Mouse (Mus musculus) midbrain, embryonic 16.5 days (tissue): ENCODE results near the gene Jarid2. TPM values are rescaled to one million over a fixed set of nuclear protein-coding genes. Genes with fewer than 3 reads are reported as not detected.
"Not testable (repeated sequence)": the region's sequence is repeated elsewhere in the genome, so short reads cannot be mapped to it uniquely, and the experiment has no call there.

Experiments
- ATAC-seq: fragments of 200-750 bp; cut with Nextera tagmentation; 2 replicates; pipeline ENCODE4 v1.8.0; 2017; ENCODE audit warnings: moderate TSS enrichment
- H3K27ac ChIP-seq: fragments of 300-500 bp; sonication (generic); 2 replicates; pipeline ENCODE4 v1.5.1; 2014; ENCODE audit warnings: mild to moderate bottlenecking, low read length, mixed read lengths
- H3K27me3 ChIP-seq: fragments of 300-500 bp; sonication (generic); 2 replicates; pipeline ENCODE4 v1.6.1; 2014; ENCODE audit warnings: low read depth, low read length, mixed read lengths; ENCODE audit not compliant: control insufficient read depth, insufficient read depth
- H3K36me3 ChIP-seq: fragments of 300-500 bp; sonication (generic); 2 replicates; pipeline ENCODE4 v1.6.1; 2014; ENCODE audit warnings: mild to moderate bottlenecking, low read length, moderate library complexity, mixed read lengths; ENCODE audit not compliant: control insufficient read depth, insufficient read depth
- H3K4me1 ChIP-seq: fragments of 300-500 bp; sonication (generic); 2 replicates; pipeline ENCODE4 v1.6.1; 2014; ENCODE audit warnings: mild to moderate bottlenecking, low read length, mixed read lengths; ENCODE audit not compliant: control insufficient read depth, insufficient read depth
- H3K4me2 ChIP-seq: fragments of 300-500 bp; sonication (generic); 2 replicates; pipeline ENCODE4 v1.6.1; 2014; ENCODE audit warnings: mild to moderate bottlenecking, low read length, mixed read lengths
- H3K4me3 ChIP-seq: fragments of 300-500 bp; sonication (generic); 2 replicates; pipeline ENCODE4 v1.5.1; 2014; ENCODE audit warnings: low read depth, mild to moderate bottlenecking, low read length, moderate library complexity, mixed read lengths
- H3K9ac ChIP-seq: fragments of 300-500 bp; sonication (generic); 2 replicates; pipeline ENCODE4 v1.6.1; 2014; ENCODE audit warnings: low read depth, low read length, mixed read lengths
- H3K9me3 ChIP-seq: fragments of 300-500 bp; sonication (generic); replicated peaks from 2 replicates; pipeline ENCODE4 v1.6.1; 2014; ENCODE audit warnings: mild to moderate bottlenecking, low read length, mixed read lengths; ENCODE audit not compliant: control insufficient read depth, poor library complexity, severe bottlenecking
- WGBS: fragments of 180-500 bp; shearing (Covaris S2); extraction: QIAGEN DNeasy Blood & Tissue Kit; methylation state at CpG from one replicate; pipeline ENCODE4 v1.1.7; 2014; 5-methylcytosine and 5-hydroxymethylcytosine counted together
- polyA plus RNA-seq: library from polyadenylated mRNA; unstranded; fragments of >200 nt; fragmentation: Nextera tagmentation; extraction: Ambion mirVana; gene quantifications from 2 replicates; pipeline ENCODE4 v1.2.1, GENCODE M21; 2015

Gene Jarid2
- polyA plus RNA-seq, 1 experiment from 2014 or later, result 36.6 TPM

DNA sequence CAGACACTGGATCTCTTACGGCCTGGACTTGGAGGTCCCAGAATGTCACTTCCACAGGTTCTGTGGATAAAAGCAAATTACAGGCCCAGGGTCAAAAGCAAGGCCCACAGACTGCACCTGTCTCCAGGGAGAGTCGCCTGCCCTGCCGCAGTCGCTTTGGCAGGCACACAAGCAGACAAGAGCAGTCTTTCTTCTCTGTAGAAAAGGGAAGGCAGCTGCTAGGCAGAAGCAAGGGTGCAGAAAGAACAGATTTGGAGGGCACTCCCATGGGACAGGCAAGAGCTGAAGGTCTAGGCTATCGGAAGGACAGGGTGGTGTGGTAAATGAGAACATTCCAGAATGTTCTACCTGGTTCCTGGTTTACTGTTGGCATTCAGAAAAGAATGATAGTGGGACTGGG, 22.1 kb upstream of the Jarid2 start:
- ATAC-seq, result no peak

GRCm38 (mm10) chr13:44708336-44709017, 20.8 kb upstream of the Jarid2 start:
- Histone ChIP-seq H3K4me3 (no peak overlapping the region), H3K9ac (no peak overlapping the region), H3K4me2 (no peak overlapping the region), H3K27ac (no peak overlapping the region), H3K4me1 (no peaks in the 10 kb centered on the region), H3K36me3 (no peaks in the 10 kb centered on the region), H3K27me3 (no peaks in the 10 kb centered on the region), H3K9me3 (no peaks in the 10 kb centered on the region)
- no peak for ATAC-seq
- whole genome bisulfite sequencing, result 97% methylated on average over 14 of the region's 14 CpGs

More for the DNA sequence above, 22.1 kb upstream of the Jarid2 start:
- no peaks in the 10 kb centered on the region for H3K36me3 ChIP-seq
- 44% methylated on average over 5 of the region's 5 CpGs for WGBS
- no peaks in the 10 kb centered on the region for H3K4me1 ChIP-seq
- H3K9me3 ChIP-seq, result no peaks in the 10 kb centered on the region
- no peak overlapping the region for H3K4me3 ChIP-seq
- no peaks in the 10 kb centered on the region for H3K27me3 ChIP-seq
- no peak overlapping the region for H3K27ac ChIP-seq
- no peak overlapping the region for H3K4me2 ChIP-seq
- no peak overlapping the region for H3K9ac ChIP-seq

DNA sequence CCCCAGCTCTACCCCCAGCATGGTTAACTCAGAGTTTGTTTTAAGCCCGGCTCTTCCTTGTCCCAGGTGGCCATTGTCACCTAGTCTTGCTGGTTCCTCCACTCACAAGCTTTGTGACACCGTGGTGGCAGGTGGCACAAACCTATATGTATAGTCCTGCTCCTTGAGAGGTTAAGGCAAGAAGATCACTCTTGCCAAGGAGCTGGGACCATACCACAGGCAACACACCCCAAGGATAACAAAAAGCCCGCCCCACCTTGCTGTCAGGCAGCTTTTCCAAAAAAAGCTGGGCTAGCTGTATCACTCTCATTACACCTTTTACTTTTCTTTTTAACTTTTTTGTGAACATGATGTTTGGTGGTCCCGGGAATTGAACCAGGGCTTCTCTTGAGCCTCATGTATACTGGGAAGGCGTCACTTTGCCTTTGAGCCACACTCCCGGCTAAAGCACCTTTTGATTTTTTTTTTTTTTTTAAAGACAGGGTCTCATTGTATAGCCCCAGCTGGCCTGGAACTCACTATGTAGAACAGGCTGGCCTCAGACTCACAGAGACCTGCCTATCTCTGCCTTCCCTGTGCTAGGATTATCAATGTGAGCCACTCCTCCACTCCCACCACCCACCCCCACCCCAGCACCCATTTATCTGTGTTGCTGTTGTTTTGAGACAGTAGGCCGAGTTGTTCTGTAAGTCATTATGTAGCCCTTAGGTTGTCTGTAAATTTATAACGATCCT, 19.4 kb upstream of the Jarid2 start:
- Histone ChIP-seq H3K36me3 (no peaks in the 10 kb centered on the region), H3K4me3 (no peak overlapping the region), H3K4me1 (no peaks in the 10 kb centered on the region), H3K9me3 (no peaks in the 10 kb centered on the region), H3K27me3 (no peaks in the 10 kb centered on the region), H3K9ac (no peak overlapping the region), H3K27ac (no peak overlapping the region), H3K4me2 (no peak overlapping the region)
- 72% methylated on average over 8 of the region's 8 CpGs for WGBS
- ATAC-seq, result no peak

GRCm38 (mm10) chr13:44711062-44711461, 18.2 kb upstream of the Jarid2 start:
- Histone ChIP-seq H3K27me3 (no peaks in the 10 kb centered on the region), H3K4me2 (no peak overlapping the region), H3K9me3 (no peaks in the 10 kb centered on the region), H3K4me3 (no peak overlapping the region), H3K9ac (no peak overlapping the region), H3K27ac (no peak overlapping the region), H3K4me1 (no peaks in the 10 kb centered on the region), H3K36me3 (no peaks in the 10 kb centered on the region)
- WGBS, result 77% methylated on average over 5 of the region's 5 CpGs
- ATAC-seq, result no peak

DNA sequence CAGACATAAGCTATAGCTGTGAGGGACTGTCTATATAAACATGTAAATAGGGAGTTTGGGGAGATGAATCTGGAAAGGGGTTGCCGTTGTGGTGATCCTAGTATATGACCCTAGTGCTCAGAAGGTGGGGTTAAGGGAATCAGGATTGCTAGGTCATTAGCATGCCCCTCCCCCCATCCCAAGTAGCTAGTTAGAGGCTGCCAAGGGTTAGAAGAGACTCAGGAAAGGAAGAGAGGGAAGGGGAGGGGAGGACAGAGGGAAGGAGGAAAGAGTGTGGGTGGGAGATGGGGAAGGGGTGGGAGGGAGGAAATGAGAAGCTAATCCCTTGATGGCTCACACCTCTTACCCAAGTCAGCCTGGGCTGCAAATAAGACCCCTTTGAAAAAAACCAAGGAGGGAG, 17.4 kb upstream of the Jarid2 start:
- H3K27me3 ChIP-seq, result no peaks in the 10 kb centered on the region
- no peak overlapping the region for H3K4me2 ChIP-seq
- no peaks in the 10 kb centered on the region for H3K9me3 ChIP-seq
- no peaks in the 10 kb centered on the region for H3K4me1 ChIP-seq
- WGBS, result 43% methylated on average over 1 of the region's 1 CpGs
- H3K9ac ChIP-seq, result no peak overlapping the region
- no peak for ATAC-seq
- H3K36me3 ChIP-seq, result no peaks in the 10 kb centered on the region
- no peak overlapping the region for H3K27ac ChIP-seq
- H3K4me3 ChIP-seq, result no peak overlapping the region

- Histone ChIP-seq H3K9me3 (no peaks in the 10 kb centered on the region), H3K27ac (no peak overlapping the region), H3K4me3 (no peak overlapping the region), H3K9ac (no peak overlapping the region), H3K4me1 (no peaks in the 10 kb centered on the region), H3K27me3 (no peaks in the 10 kb centered on the region), H3K36me3 (no peaks in the 10 kb centered on the region), H3K4me2 (peak overlapping the region; percentile 10; the same call in 1 of the 2 replicates)
- ATAC-seq, result no peak
- 21% methylated on average over 10 of the region's 10 CpGs for WGBS
These were observed 13.9 kb upstream of the Jarid2 start for GRCm38 (mm10) chr13:44715187-44715885.

DNA sequence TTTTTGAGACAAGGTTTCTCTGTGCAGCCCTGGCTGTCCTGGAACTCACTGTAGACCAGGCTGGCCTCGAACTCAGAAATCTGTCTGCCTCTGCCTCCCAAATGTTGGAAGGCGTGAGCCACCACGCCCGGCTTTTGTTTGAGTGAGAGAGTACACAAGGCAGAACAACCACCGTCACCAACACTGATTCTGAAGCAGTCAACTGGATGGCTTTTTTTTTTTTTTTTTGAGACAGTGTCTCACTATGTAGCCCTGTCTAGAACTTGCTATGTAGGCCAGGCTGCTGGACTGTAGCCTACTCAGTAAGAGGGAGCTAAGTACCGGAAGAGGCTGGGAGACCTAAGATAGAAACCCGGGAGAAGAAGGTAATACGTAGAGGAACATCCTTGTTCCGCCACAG, 11.4 kb upstream of the Jarid2 start:
- no peak for ATAC-seq
- Histone ChIP-seq H3K4me1 (no peaks in the 10 kb centered on the region), H3K9me3 (no peaks in the 10 kb centered on the region), H3K4me3 (no peak overlapping the region), H3K9ac (no peak overlapping the region), H3K36me3 (no peaks in the 10 kb centered on the region), H3K4me2 (no peak overlapping the region), H3K27me3 (no peaks in the 10 kb centered on the region), H3K27ac (no peak overlapping the region)
- WGBS, result 96% methylated on average over 9 of the region's 9 CpGs

DNA sequence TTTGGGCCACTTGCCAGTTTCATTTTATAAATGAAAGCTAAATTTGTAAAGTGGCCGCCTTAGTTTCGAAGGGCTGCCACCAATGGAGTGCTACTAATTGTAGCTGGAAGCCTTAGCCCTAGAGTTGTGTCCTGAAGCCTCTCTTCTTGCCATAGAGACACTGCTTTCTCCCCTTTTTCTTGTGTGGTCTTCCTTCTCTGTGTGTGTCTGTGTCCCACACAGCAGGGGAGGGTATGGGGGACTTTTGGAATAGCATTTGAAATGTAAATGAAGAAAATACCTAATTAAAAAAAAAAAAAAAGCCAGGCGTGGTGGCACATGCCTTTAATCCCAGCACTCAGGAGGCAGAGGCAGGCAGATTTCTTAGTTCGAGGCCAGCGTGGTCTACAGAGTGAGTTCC, 10.8 kb upstream of the Jarid2 start:
- WGBS, result 92% methylated on average over 5 of the region's 5 CpGs
- not testable (repeated sequence) for H3K27ac ChIP-seq, H3K4me3 ChIP-seq, H3K36me3 ChIP-seq, H3K27me3 ChIP-seq, H3K9ac ChIP-seq, H3K4me2 ChIP-seq, H3K9me3 ChIP-seq, H3K4me1 ChIP-seq, ATAC-seq

DNA sequence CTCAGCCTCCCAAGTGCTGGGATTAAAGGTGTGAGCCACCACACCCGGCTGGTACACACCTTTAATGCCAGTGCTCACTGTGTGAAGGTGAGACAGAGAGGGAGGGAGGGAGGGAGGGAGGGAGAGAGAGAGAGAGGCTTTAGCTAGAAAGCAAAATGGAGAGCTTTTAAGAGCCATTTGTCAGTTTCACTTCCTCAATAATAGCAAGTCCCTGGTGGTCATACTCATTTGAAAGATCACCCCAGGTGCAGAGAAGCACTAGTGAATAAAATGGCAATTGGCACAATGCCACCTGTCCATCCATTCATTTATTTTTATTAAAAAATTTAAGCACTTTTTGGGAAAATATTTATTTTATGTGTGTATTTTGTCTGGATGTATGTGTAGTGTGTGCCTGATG, 9.2 kb upstream of the Jarid2 start:
- Histone ChIP-seq H3K4me1 (no peaks in the 10 kb centered on the region), H3K27me3 (no peaks in the 10 kb centered on the region), H3K4me3 (no peak overlapping the region), H3K9me3 (no peaks in the 10 kb centered on the region), H3K4me2 (no peak overlapping the region), H3K9ac (no peak overlapping the region), H3K27ac (no peak overlapping the region), H3K36me3 (no peaks in the 10 kb centered on the region)
- 88% methylated on average over 1 of the region's 1 CpGs for WGBS
- ATAC-seq, result no peak
